Mouse (Mus musculus) embryo, embryonic 10.5 days (tissue): ENCODE results near the gene Ccnl2.

Source experiments
- DNase-seq: peaks from one replicate; pipeline ENCODE4 v3.0.0-alpha.2; 2015; ENCODE audit warnings: low spot score

The Ccnl2 gene

GRCm38 (mm10) chr4:155863001-155863400 lies 50.7 kb downstream of the Ccnl2 start, which contains the start of gene Tas1r3:
Tas1r3 (minus strand) TSS chr4:155863362.
- DNase-seq = no peak

GRCm38 (mm10) chr4:155868614-155869298 lies 56.5 kb downstream of the Ccnl2 start:
- DNase-seq = peak; percentile 3

- DNase-seq = peak; percentile 96
Observed at GRCm38 (mm10) chr4:155869317-155870033, 57.2 kb downstream of the Ccnl2 start, which contains the start of the genes Cptp and Ints11. Cptp (minus strand) TSS chr4:155869440. Ints11 (plus strand) TSS chr4:155869546.

- no peak for DNase-seq
Observed at GRCm38 (mm10) chr4:155871404-155871803, 59.1 kb downstream of the Ccnl2 start.
